Mouse (Mus musculus) embryonic fibroblast, embryonic 13.5 days (primary cell): ENCODE measurements around the gene Gng8. TPM values are rescaled to one million over a fixed set of nuclear protein-coding genes. Genes with fewer than 3 reads are reported as not detected.

Experiments used
- H3K27ac ChIP-seq: 2 replicates; pipeline ENCODE4 v1.5.1; 2012; ENCODE audit warnings: low read length, control low read depth, inconsistent platforms; ENCODE audit not compliant: insufficient read depth
- H3K4me1 ChIP-seq: 2 replicates; pipeline ENCODE4 v1.6.1; 2011; ENCODE audit warnings: low read length; ENCODE audit not compliant: control insufficient read depth, insufficient read depth
- H3K4me3 ChIP-seq: 2 replicates; pipeline ENCODE4 v1.5.1; 2011; ENCODE audit warnings: mild to moderate bottlenecking, control low read depth, low read length; ENCODE audit not compliant: insufficient read depth
- CTCF ChIP-seq: IDR thresholded peaks from 2 replicates; pipeline ENCODE4 v1.5.1; 2011; ENCODE audit warnings: mild to moderate bottlenecking, control low read depth, low read length, moderate library complexity, borderline replicate concordance; ENCODE audit not compliant: insufficient read depth
- POLR2A ChIP-seq: IDR thresholded peaks from 2 replicates; pipeline ENCODE4 v1.6.1; 2011; ENCODE audit warnings: low read depth, mild to moderate bottlenecking, control low read depth, low read length, moderate library complexity
- polyA plus RNA-seq: library from polyadenylated mRNA; stranded (reverse); fragments of >200 nt; gene quantifications from 2 replicates; pipeline ENCODE4 v1.2.4, GENCODE M21; 2011; ENCODE audit warnings: low read depth; ENCODE audit not compliant: missing spikeins, insufficient read length

The Gng8 gene
- polyA plus RNA-seq, 1 experiment = 24.7 TPM

DNA sequence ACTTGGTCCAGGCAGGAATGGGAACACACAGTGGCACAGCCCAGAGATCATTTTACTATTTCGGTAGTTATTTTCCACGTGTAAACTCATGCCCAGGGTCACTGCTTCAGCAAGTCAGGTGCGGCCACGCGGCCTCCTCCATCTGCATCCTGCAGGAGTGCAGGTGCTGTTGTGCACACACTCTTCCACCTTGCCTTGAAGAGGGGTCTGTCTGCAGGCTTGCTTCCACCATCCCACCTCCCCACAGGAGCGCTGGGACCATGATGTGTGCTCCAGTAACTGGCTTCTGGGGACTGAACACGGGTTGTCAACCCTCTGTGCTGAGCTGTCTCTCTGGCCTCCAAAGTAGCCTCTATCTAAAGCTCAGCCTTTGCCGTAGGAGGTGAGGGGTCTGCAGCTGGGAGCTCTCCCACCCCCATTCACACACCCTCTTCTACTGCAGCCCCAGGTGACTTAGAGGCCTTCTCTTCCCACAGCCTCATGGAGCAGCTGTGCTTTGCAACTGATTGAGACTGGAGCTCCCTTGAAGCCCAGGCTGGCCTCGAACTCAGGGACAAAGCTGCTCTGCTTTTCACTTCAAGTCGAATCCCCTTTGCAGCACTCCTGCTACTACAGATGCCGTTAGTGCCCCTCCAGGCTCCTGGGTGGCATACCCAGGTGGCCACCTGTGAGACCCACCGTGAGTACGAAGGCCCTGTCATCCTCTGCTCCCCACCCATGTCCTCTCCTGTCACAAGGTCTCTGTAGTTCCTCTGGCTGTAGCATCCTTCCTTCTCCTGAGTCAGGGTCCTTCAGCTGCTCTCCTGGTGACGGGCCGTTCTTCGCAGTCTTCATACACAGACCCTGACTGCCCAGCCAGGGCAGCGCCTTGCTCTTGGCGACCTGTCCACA is 23.1 kb downstream of the Gng8 start:
- peaks cover 10% of the 10 kb centered on the region for H3K4me1 ChIP-seq
- no peak overlapping the region for H3K4me3 ChIP-seq
- no peak overlapping the region for H3K27ac ChIP-seq
- TF ChIP-seq POLR2A = no peak

DNA sequence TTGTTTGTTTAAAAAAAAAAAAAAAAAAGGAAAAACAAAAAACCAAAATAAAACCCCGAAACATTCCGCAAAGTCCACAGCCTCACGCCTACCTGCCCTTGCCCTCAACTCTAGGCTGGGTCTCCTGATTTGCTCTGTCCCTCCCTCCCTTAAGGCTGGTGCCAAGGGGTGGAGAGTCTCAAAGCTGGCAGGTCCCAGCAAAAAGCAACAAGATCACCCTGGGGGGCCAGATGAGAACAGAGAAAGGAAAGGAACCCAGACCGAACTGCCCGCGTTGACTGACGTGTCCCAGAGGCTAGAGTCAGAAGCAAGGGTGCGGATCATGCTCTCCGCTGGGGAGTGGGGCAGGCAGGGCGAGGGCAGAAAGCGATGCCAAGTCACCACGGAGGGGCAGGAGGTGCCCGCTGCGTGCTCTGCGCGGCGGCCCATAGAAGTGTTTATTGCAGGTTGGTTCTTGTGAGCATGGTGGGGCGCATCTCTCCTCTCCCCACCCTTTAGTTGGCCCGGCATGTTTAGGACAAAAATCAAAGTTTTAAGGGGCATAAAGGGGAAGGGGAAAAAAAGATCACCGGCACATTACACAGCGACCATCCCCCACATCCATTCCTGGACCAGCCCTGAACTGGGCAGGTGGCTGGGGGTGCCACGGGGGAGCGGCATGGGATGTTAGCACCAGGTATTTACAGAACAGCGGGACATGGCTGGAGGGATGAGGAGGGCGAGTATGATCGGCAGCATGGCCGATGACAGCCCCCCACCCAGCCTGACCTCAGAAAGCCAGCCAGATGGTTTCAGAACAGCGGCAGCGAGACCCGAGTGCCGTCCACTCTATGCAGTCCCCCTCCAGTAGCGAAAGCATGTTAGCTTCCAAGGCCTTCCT is 24.1 kb downstream of the Gng8 start:
- Histone ChIP-seq H3K4me1 (peaks cover 8% of the 10 kb centered on the region), H3K4me3 (no peak overlapping the region), H3K27ac (no peak overlapping the region)
- no peak for TF ChIP-seq POLR2A
- TF ChIP-seq CTCF = no peak

DNA sequence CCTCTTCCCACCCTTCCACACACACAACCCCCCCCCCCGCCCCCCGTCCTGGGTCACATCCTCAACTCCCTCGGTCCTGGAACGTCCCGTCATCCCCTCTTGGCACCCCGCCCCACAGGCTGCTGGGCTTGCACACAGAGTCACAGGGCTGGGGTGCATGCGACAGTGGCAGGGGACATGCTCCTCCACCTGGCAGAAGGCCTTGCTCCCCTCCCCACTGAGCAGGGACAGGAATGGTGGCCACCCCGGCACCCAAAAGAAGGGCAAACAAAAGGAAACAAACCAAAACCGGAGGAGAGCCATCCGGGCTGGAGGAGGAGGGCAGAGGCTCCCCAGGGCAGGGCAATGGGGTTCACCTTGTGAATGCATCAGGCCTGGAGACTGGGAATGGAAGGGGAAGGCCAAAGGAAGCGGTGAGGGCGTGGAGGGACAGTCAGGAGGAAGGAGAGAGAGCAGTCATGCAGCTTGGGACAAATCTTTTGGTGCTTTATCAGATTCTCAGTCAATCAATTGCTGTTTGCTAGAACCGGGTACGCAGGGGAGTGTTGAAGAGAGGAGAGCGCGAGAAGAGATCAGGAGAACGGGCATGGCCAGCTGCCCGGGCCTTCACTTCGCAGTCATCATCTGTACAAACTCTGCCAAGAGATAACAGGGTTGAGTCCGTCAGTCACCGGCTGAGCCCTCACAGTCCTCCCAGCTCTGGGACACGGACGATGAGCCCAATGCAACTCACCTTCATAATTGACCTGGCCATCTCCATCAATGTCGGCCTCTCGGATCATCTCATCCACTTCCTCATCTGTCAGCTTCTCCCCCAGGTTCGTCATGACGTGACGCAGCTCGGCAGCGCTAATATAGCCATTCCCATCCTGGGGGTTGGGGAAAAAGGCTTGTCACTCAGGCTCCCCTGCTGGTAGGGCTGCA is 25.0 kb downstream of the Gng8 start:
- TF ChIP-seq POLR2A = no peak
- no peak overlapping the region for H3K4me3 ChIP-seq
- no peak overlapping the region for H3K27ac ChIP-seq
- H3K4me1 ChIP-seq = peaks cover 11% of the 10 kb centered on the region

DNA sequence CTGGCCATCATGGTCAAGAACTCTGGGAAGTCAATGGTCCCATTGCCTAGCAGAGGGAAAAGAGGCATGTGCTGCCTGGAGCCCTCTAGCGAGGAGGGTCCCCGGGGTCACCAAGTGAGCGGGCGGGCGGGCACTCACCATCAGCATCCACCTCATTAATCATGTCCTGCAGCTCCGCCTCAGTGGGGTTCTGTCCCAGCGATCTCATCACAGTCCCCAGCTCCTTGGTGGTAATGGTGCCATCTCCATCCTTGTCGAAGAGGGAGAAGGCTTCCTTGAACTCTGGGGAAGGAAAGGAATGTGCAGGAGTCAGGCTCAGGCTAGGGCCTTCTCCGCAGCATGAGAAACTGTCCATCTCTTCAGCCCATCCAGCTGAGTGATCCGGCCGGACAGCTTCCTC is 25.9 kb downstream of the Gng8 start:
- Histone ChIP-seq H3K4me1 (peaks cover 11% of the 10 kb centered on the region; the same call in 1 of the 2 replicates), H3K4me3 (no peak overlapping the region), H3K27ac (no peak overlapping the region)
- TF ChIP-seq CTCF = no peak

DNA sequence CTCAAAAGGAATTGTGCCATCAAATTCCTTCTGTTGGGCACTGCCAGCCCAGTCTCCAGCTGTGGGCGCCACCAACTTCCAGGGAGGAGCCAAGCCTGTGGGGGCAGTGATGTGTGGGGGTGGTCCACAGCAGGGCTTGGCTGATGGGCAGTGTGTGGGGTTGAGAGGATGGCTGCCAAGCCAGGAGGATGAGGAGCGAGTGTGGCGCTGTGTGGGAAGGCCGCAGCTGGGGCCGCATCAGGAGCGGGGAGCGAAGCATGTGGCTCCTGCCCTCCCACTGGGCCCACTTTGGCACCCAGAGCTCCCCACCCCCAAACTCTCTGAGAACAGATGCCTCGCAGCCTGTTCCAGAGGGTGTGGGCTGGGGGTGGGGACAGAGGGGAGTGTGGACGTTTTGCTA is 26.4 kb downstream of the Gng8 start:
- no peak for TF ChIP-seq POLR2A
- TF ChIP-seq CTCF = no peak
- Histone ChIP-seq H3K27ac (no peak overlapping the region), H3K4me3 (no peak overlapping the region), H3K4me1 (peaks cover 11% of the 10 kb centered on the region; the same call in 1 of the 2 replicates)

DNA sequence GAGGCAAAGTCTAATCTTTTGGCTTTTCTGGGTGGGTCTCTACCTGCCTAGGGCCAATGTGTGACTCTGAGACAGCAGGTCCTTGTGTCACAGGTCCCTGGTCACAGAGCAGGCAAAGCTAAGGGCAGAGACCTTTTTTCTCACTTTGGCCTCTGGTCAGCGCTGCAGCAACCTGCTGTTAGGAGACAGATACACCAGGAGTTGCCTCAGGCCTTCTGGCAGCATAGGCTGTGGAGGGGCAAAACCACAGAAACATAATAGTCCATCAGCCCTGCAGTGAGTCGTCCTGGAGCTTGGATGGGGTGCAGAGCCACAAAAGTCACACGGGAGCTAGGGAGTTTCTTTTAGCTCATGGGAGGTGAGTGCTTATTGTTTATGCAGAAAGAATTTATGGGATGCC is 27.1 kb downstream of the Gng8 start:
- Histone ChIP-seq H3K27ac (no peak overlapping the region), H3K4me3 (no peak overlapping the region), H3K4me1 (peaks cover 11% of the 10 kb centered on the region; the same call in 1 of the 2 replicates)
- TF ChIP-seq POLR2A (no peak), CTCF (no peak)

DNA sequence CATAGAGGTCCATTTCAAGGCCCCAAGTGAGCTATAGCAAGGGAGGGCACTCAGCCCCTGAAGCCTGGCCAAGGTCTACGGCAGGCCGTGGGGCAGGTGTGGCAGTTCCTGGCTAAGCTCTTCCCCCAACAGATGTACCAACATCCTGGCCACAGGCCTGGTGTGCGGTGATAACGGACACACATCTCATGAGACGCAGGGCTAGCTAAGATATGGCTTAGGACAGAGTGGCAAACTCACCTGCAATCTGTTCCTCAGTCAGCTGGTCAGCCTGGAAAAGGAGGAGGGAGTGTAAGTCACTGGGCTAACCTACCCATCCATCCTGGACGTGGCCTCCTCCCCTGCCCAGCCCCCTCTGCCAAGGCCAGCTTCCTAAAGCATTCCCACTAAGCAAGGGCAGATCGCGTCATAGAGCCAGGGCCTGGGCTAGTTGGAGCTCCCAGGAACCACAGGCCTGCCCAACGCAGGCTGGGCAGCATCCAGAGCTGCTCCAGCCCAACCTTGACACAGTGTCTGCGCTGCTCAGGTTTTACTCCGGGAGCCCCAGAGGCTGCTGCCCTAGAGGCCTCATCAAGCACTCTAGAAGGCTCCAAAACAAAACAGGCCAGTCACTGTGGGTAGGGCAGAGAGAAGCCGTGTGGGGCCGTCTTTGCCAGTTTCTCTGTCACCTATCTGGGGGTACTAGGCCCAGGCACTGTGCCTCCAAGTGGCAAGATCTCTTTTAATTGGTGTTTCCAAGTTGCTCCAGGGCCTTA is 28.0 kb downstream of the Gng8 start:
- Histone ChIP-seq H3K4me1 (peaks cover 11% of the 10 kb centered on the region; the same call in 1 of the 2 replicates), H3K4me3 (no peak overlapping the region), H3K27ac (no peak overlapping the region)
- TF ChIP-seq POLR2A (no peak), CTCF (no peak)

DNA sequence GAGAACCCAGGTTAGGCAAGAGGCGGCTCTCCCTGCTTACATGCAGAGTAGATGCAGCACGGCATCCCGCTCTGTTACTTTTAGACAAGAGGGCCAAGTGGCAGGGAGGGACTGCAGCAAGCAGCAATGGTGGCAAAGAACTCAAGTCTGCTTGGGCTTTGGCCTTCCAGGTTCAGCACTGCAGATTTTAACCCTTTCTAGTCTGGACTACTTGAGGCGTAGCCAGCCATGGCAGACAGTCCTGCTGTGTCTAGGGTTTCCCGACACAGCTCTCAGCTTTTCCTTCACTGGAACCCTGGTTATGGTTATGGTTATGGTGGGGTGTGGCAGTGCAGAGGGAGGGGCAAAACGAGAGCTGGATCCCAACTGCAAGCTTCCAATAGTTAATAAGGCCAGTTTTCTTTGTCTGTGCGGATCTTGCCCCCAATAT is 28.6 kb downstream of the Gng8 start:
- H3K4me1 ChIP-seq = peaks cover 11% of the 10 kb centered on the region; the same call in 1 of the 2 replicates
- TF ChIP-seq POLR2A (no peak), CTCF (no peak)
- H3K27ac ChIP-seq = no peak overlapping the region
- H3K4me3 ChIP-seq = no peak overlapping the region
